Comparison of ENCODE assay signal across 8 mouse cellular contexts in the genomic region with DNA sequence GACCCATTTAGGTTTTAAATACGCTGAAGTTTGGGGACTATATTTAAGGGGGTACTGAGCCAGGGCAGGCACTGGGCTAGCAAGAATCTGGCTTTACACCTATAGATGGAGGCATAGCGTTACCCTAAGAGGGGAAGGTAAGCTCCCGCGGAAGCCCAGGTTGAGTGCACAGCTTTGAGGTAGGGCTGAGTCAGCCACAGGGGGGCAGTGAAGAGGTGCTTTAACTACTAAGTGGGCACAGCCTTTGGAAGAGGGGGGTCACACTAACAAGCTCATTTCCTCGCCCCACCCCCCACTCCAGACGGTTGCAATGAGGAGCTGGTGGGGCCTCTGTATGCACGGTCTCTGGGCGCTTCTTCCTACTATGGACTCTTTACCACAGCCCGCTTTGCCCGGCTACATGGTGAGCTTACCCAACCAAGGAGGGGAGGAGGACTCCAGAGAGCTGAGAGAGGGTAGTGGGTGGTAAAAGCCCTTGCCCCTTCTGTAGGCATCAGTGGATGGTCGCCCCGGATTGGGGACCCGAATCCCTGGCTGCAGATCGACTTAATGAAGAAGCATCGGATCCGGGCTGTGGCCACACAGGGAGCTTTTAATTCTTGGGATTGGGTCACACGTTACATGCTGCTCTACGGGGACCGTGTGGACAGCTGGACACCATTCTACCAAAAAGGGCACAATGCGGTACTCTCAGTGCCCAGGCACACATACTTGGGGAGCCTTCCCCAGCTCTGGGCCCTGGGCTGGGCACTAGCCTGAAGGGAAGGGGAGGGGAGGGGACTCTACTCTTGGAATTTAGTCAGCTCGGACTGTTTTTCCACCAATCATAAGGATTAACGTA. TPM values are rescaled to one million over a fixed set of nuclear protein-coding genes. Genes with fewer than 3 reads are reported as not detected.
DNase-seq lines count a peak whose midpoint lies in the region; ATAC-seq and TF ChIP-seq lines count a peak whose summit lies in the region.

No protein-coding gene starts in this region.

- WGBS in small intestine, adult 2 months = 46% methylated on average over 22 of the region's 22 CpGs

- no peak overlapping the region for H3K27ac ChIP-seq in small intestine, adult 2 months (ENCODE audit: insufficient read depth, low read depth, low read length)

- H3K36me3 ChIP-seq in small intestine, adult 2 months (ENCODE audit: control insufficient read depth, insufficient read depth, low read length) = no peaks in the 10 kb centered on the region

- DNase-seq in A20 (ENCODE audit: low read depth, low spot score) (peak; percentile 95), ES-CJ7 (ENCODE audit: low read depth, low spot score) (peak; percentile 73)
- peak; percentile 72 for DNase-seq in embryo, embryonic 11 days
- DNase-seq in heart, postnatal 4 days = peak; percentile 74
- peak; percentile 58 to 80 for DNase-seq in layer of hippocampus, postnatal 25 days (ENCODE audit: extremely low spot score in 1 of 2, low spot score in 1 of 2)
- peak; percentile 74 for DNase-seq in lung, postnatal 36 days

- ATAC-seq in erythroid progenitor cell, adult 5-6 weeks (replicated peaks; ENCODE audit: low FRiP score, poor library complexity, severe bottlenecking) = no peak

- peak; percentile 41; the same call in 1 of the 2 replicates for TF ChIP-seq CTCF in small intestine, adult 2 months (IDR thresholded peaks at IDR 0.05; ENCODE audit: extremely low read depth, insufficient read length, insufficient replicate concordance, low read depth, low read length)

- TF ChIP-seq POLR2A in small intestine, adult 2 months (IDR thresholded peaks at IDR 0.05; ENCODE audit: low read depth, low read length) = no peak

- peaks cover 24% of the 10 kb centered on the region for H3K4me1 ChIP-seq in small intestine, adult 2 months (ENCODE audit: control insufficient read depth, insufficient read depth, insufficient read length, low read length)

- no peaks in the 10 kb centered on the region for H3K27me3 ChIP-seq in small intestine, adult 2 months (ENCODE audit: control insufficient read depth, insufficient read depth, low read length)

- H3K4me3 ChIP-seq in small intestine, adult 2 months (ENCODE audit: low read depth, low read length) = no peak overlapping the region

RNA-seq across cellular contexts. Expression of gene Ccr10, which starts 1.9 kb away (rescaled TPM):
- not detected for total RNA-seq in heart, postnatal 4 days (2021)
- total RNA-seq in layer of hippocampus, postnatal 25 days (2021) = under 1 TPM; 0.21 to 0.25 TPM
- polyA plus RNA-seq in small intestine, adult 2 months (2012; rRNA removed) = 18.4 and 25.7 TPM in 2 replicates
- total RNA-seq in erythroid progenitor cell, adult 5-6 weeks (2015; ENCODE audit: low replicate concordance) = not detected in 2 replicates
- not detected in 2 replicates for total RNA-seq in erythroid progenitor cell, adult 5-6 weeks (2017; ENCODE audit: low replicate concordance)

RNA-seq across cellular contexts. Expression of gene Plekhh3, which starts 6.0 kb away (rescaled TPM):
- total RNA-seq in heart, postnatal 4 days (2021) = 10 to 100 TPM; 23.1 to 27.3 TPM
- total RNA-seq in layer of hippocampus, postnatal 25 days (2021) = 10 to 100 TPM; 13.2 to 14.3 TPM
- polyA plus RNA-seq in small intestine, adult 2 months (2012; rRNA removed) = 33.0 and 84.5 TPM in 2 replicates
- total RNA-seq in erythroid progenitor cell, adult 5-6 weeks (2015; ENCODE audit: low replicate concordance) = not detected in 2 replicates
- total RNA-seq in erythroid progenitor cell, adult 5-6 weeks (2017; ENCODE audit: low replicate concordance) = not detected in 2 replicates

RNA-seq across cellular contexts. Expression of gene Cntnap1, which starts 6.8 kb away (rescaled TPM):
- total RNA-seq in heart, postnatal 4 days (2021) = 1 to 10 TPM; 1.5 to 1.6 TPM
- 100 to 1,000 TPM; 158 to 169 TPM for total RNA-seq in layer of hippocampus, postnatal 25 days (2021)
- polyA plus RNA-seq in small intestine, adult 2 months (2012; rRNA removed) = 2.7 and 2.8 TPM in 2 replicates
- not detected in 2 replicates for total RNA-seq in erythroid progenitor cell, adult 5-6 weeks (2015; ENCODE audit: low replicate concordance)
- not detected in 2 replicates for total RNA-seq in erythroid progenitor cell, adult 5-6 weeks (2017; ENCODE audit: low replicate concordance)

RNA-seq across cellular contexts. Expression of gene Tubg2, which starts 21.4 kb away (rescaled TPM):
- 1 to 10 TPM; 6.6 to 7.0 TPM for total RNA-seq in heart, postnatal 4 days (2021)
- 10 to 100 TPM; 44.9 to 47.8 TPM for total RNA-seq in layer of hippocampus, postnatal 25 days (2021)
- polyA plus RNA-seq in small intestine, adult 2 months (2012; rRNA removed) = 1.1 and 2.2 TPM in 2 replicates
- total RNA-seq in erythroid progenitor cell, adult 5-6 weeks (2015; ENCODE audit: low replicate concordance) = not detected in 2 replicates
- not detected in 2 replicates for total RNA-seq in erythroid progenitor cell, adult 5-6 weeks (2017; ENCODE audit: low replicate concordance)

RNA-seq across cellular contexts. Expression of gene Ezh1, which starts 49.1 kb away (rescaled TPM):
- total RNA-seq in heart, postnatal 4 days (2021) = 10 to 100 TPM; 14.7 to 15.0 TPM
- total RNA-seq in layer of hippocampus, postnatal 25 days (2021) = 10 to 100 TPM; 57.1 to 62.1 TPM
- 7.9 and 20.0 TPM in 2 replicates for polyA plus RNA-seq in small intestine, adult 2 months (2012; rRNA removed)
- 32.3 and 58.4 TPM in 2 replicates for total RNA-seq in erythroid progenitor cell, adult 5-6 weeks (2015; ENCODE audit: low replicate concordance)
- total RNA-seq in erythroid progenitor cell, adult 5-6 weeks (2017; ENCODE audit: low replicate concordance) = 43.8 and 53.9 TPM in 2 replicates

Comparison
In these comparisons a context has a peak if more than half of its experiments do, and no peak if none do; other contexts are left out.
1. RNA of gene Plekhh3, which starts 6.0 kb away (total RNA-seq): 23.1 to 27.3 TPM in heart, postnatal 4 days and 13.2 to 14.3 TPM in layer of hippocampus, postnatal 25 days; not detected in erythroid progenitor cell, adult 5-6 weeks; every median in the first group is over 10 times any median in the second.
2. RNA of gene Cntnap1, which starts 6.8 kb away (total RNA-seq): 158 to 169 TPM in layer of hippocampus, postnatal 25 days; 1.5 to 1.6 TPM in heart, postnatal 4 days and not detected in erythroid progenitor cell, adult 5-6 weeks; every median in the first group is over 10 times any median in the second.
3. Peak in every context shown above with its lines, with median percentiles within 50 percentile points of each other: DNase-seq.